Mouse (Mus musculus) left cerebral cortex, postnatal 25 days (tissue): ENCODE data around the gene Dhps. TPM values are rescaled to one million over a fixed set of nuclear protein-coding genes. Genes with fewer than 3 reads are reported as not detected.
"Not testable (repeated sequence)": the region's sequence is repeated elsewhere in the genome, so short reads cannot be mapped to it uniquely, and the experiment has no call there.

Experiments
- DNase-seq, 2 experiments: peaks; one replicate each; pipeline ENCODE4 v3.0.0; 2022; ENCODE audit warnings: low spot score in 2 of 2, mixed read lengths in 1 of 2
- intact Hi-C: fragments of 180-260 bp; cut with DNase I; formaldehyde crosslinking; loops from one replicate; pipeline ENCODE4 v1.15.1; 2025
- total RNA-seq, 2 experiments: library from RNA; stranded (reverse); gene quantifications; 2 replicates each; pipeline ENCODE4 v1.2.3; 2021

Gene Dhps
- total RNA-seq, 2 experiments from 2014 or later, result 54.3 to 64.3 TPM

GRCm38 (mm10) chr8:85057367-85057766 lies 14.2 kb upstream of the Dhps start:
- intact Hi-C loops, result no loop called here
- DNase-seq, result no peak

GRCm38 (mm10) chr8:85059879-85060616 lies 11.5 kb upstream of the Dhps start, which contains the start of gene Fbxw9:
TSS of gene Fbxw9 (plus strand) at chr8:85060055.
- DNase-seq, result peak; percentile 93 to 96
- intact Hi-C loops, result no loop called here

- intact Hi-C loops, result no loop called here
- no peak for DNase-seq
Measured at GRCm38 (mm10) chr8:85062603-85063002, 9.0 kb upstream of the Dhps start.

GRCm38 (mm10) chr8:85065213-85065612 lies 6.3 kb upstream of the Dhps start:
- no peak for DNase-seq
- intact Hi-C loops, result no loop called here

- intact Hi-C loops, result no loop called here
Measured at GRCm38 (mm10) chr8:85067155-85067554, 4.4 kb upstream of the Dhps start.

GRCm38 (mm10) chr8:85067982-85068381 lies 3.6 kb upstream of the Dhps start, which contains the start of gene Gm5741:
TSS of gene Gm5741 (minus strand) at chr8:85067982.
- DNase-seq, result no peak
- intact Hi-C loops, result no loop called here

More at GRCm38 (mm10) chr8:85067155-85067554, 4.4 kb upstream of the Dhps start:
- DNase-seq, result no peak

GRCm38 (mm10) chr8:85071041-85071440 lies 516 bp upstream of the Dhps start:
- no peak for DNase-seq
- intact Hi-C loops, result no loop called here

- intact Hi-C loops, result no loop called here
- peak in 1 of 2 experiments; percentile 57 for DNase-seq
Measured at GRCm38 (mm10) chr8:85072364-85072929, 890 bp downstream of the Dhps start.

GRCm38 (mm10) chr8:85073041-85073612 lies 1.6 kb downstream of the Dhps start:
- no peak for DNase-seq
- intact Hi-C loops, result no loop called here

- no peak for DNase-seq
- intact Hi-C loops, result no loop called here
Measured at GRCm38 (mm10) chr8:85074167-85074566, 2.6 kb downstream of the Dhps start.

GRCm38 (mm10) chr8:85074617-85075016 lies 3.1 kb downstream of the Dhps start:
- intact Hi-C loops, result no loop called here
- no peak for DNase-seq

- intact Hi-C loops, result loop anchor here (2.0 kb wide), 1 partner anchor 95 kb away; no protein-coding TSS in a partner anchor
- no peak for DNase-seq
Measured at GRCm38 (mm10) chr8:85076001-85076400, 4.4 kb downstream of the Dhps start.

GRCm38 (mm10) chr8:85076993-85077392 lies 5.4 kb downstream of the Dhps start:
- DNase-seq, result peak; percentile 84 to 91
- intact Hi-C loops, result loop anchor here (2.0 kb wide), 1 partner anchor 94 kb away; no protein-coding TSS in a partner anchor

GRCm38 (mm10) chr8:85080214-85080531 lies 8.6 kb downstream of the Dhps start:
- DNase-seq, result peak in 1 of 2 experiments; percentile 35
- intact Hi-C loops, result loop anchor here (5.0 kb wide), 1 partner anchor 217 kb away; the partner anchor contains the start of genes Orc6 and Vps35

- DNase-seq, result peak; percentile 68 to 70
- intact Hi-C loops, result loop anchor here (5.0 kb wide), 1 partner anchor 217 kb away; the partner anchor contains the start of genes Orc6 and Vps35
Measured at GRCm38 (mm10) chr8:85080532-85081215, 9.1 kb downstream of the Dhps start, which contains the start of gene Wdr83os. TSS of gene Wdr83os (plus strand) at chr8:85080740.

GRCm38 (mm10) chr8:85081216-85081555 lies 9.6 kb downstream of the Dhps start, which contains the start of gene Wdr83:
TSS of gene Wdr83 (minus strand) at chr8:85081306.
- intact Hi-C loops, result loop anchor here (5.0 kb wide), 1 partner anchor 216 kb away; the partner anchor contains the start of genes Orc6 and Vps35
- DNase-seq, result no peak

GRCm38 (mm10) chr8:85082169-85082568 lies 10.6 kb downstream of the Dhps start:
- intact Hi-C loops, result loop anchor here (5.0 kb wide), 1 partner anchor 215 kb away; the partner anchor contains the start of genes Orc6 and Vps35
- DNase-seq, result not testable (repeated sequence)

GRCm38 (mm10) chr8:85083108-85083813 lies 11.7 kb downstream of the Dhps start, which contains the start of gene Man2b1:
TSS of gene Man2b1 (plus strand) at chr8:85083270.
- DNase-seq, result peak; percentile 85 to 95
- intact Hi-C loops, result loop anchor here (5.0 kb wide), 1 partner anchor 214 kb away; the partner anchor contains the start of genes Orc6 and Vps35

- no peak for DNase-seq
- intact Hi-C loops, result loop anchor here (5.0 kb wide), 1 partner anchor 213 kb away; the partner anchor contains the start of genes Orc6 and Vps35
Measured at GRCm38 (mm10) chr8:85084633-85085032, 13.1 kb downstream of the Dhps start.
